10 mouse cellular contexts compared by ENCODE assay signal in genomic region chr13:97941099-97941498, GRCm38 (mm10).
DNase-seq lines count a peak whose midpoint lies in the region; ATAC-seq lines count a peak whose summit lies in the region.
"Had no signal": no experiment of that assay in that cellular context is flagged by ENCODE, and none has a peak within 500 bp of the region (broad histone marks: within the 10 kb centered on the region; RNA-seq: fewer than 3 reads in every experiment).

No protein-coding gene starts in this region.

- H3K9ac ChIP-seq in liver, embryonic 11.5 days (ENCODE audit: low read depth, low read length) = no peak overlapping the region
- no peak overlapping the region for H3K9ac ChIP-seq in limb, embryonic 15.5 days

- H3K4me1 ChIP-seq in liver, embryonic 11.5 days (replicated peaks; ENCODE audit: control insufficient read depth, insufficient read depth, low read length) = no peaks in the 10 kb centered on the region
- peaks cover 34% of the 10 kb centered on the region for H3K4me1 ChIP-seq in limb, embryonic 15.5 days

- no peaks in the 10 kb centered on the region for H3K9me3 ChIP-seq in liver, embryonic 11.5 days (ENCODE audit: control insufficient read depth, low read length)
- H3K9me3 ChIP-seq in limb, embryonic 15.5 days = no peaks in the 10 kb centered on the region

- no peaks in the 10 kb centered on the region for H3K36me3 ChIP-seq in liver, embryonic 11.5 days (ENCODE audit: control insufficient read depth, insufficient read depth, low read length)
- no peaks in the 10 kb centered on the region; the same call in 1 of the 2 replicates for H3K36me3 ChIP-seq in limb, embryonic 15.5 days

- no peak overlapping the region for H3K27ac ChIP-seq in liver, embryonic 11.5 days (ENCODE audit: low read depth, low read length)
- H3K27ac ChIP-seq in limb, embryonic 15.5 days = peak overlapping the region; percentile 38

- DNase-seq in liver = peak; percentile 20
- no peak for DNase-seq in liver, embryonic 11.5 days (ENCODE audit: low spot score)
- peak; percentile 55 for DNase-seq in gastrocnemius, postnatal 14 days
- peak; percentile 40 for DNase-seq in thymus, postnatal 4 days
- DNase-seq in adrenal gland, adult 8-10 months = no peak
- DNase-seq in retina, embryonic 14.5 days (ENCODE audit: low spot score) = no peak
- DNase-seq in ovary, adult 18-20 months (ENCODE audit: low spot score) = no peak
- DNase-seq: adrenal gland, postnatal 14 days; cerebellum, postnatal 10 days had no signal

- intact Hi-C loops in gastrocnemius, postnatal 14 days (cut with DNase I; ENCODE audit: low total_unique reads) = no loop called here

- 48% methylated on average over 6 of the region's 6 CpGs for WGBS in liver, embryonic 11.5 days
- WGBS in limb, embryonic 15.5 days = 24% methylated on average over 6 of the region's 6 CpGs

- no peak overlapping the region for H3K4me3 ChIP-seq in liver, embryonic 11.5 days (ENCODE audit: low read depth, low read length)
- H3K4me3 ChIP-seq in limb, embryonic 15.5 days = no peak overlapping the region

- no peak overlapping the region for H3K4me2 ChIP-seq in liver, embryonic 11.5 days
- no peak overlapping the region for H3K4me2 ChIP-seq in limb, embryonic 15.5 days

- H3K27me3 ChIP-seq in liver, embryonic 11.5 days (replicated peaks; ENCODE audit: control insufficient read depth, insufficient read depth, low read length) = no peaks in the 10 kb centered on the region
- no peaks in the 10 kb centered on the region for H3K27me3 ChIP-seq in limb, embryonic 15.5 days

- no peak for ATAC-seq in liver, embryonic 11.5 days (replicated peaks; ENCODE audit: low FRiP score)
- no peak for ATAC-seq in limb, embryonic 15.5 days (ENCODE audit: insufficient number of reproducible peaks, low FRiP score, low TSS enrichment, low read depth)

Comparison
In these comparisons a context has a peak if more than half of its experiments do, and no peak if none do; other contexts are left out.
1. DNase-seq: peak in liver (single experiment), gastrocnemius, postnatal 14 days (single experiment) and thymus, postnatal 4 days (single experiment); none in liver, embryonic 11.5 days (single experiment), adrenal gland, adult 8-10 months (single experiment), retina, embryonic 14.5 days (single experiment) and ovary, adult 18-20 months (single experiment).